Mouse (Mus musculus) spleen, adult 18-20 months (tissue): ENCODE measurements at regions not wholly inside any gene's neighbourhood (a gene's known extent, or its start where the extent isn't known, plus 50 kb on each side); places are given as distances from the start of the nearest gene placed in this dataset.

Experiments used
- DNase-seq, 2 experiments: peaks; one replicate each; pipeline ENCODE4 v3.0.0; 2022; ENCODE audit warnings: mixed read lengths in 2 of 2

DNA sequence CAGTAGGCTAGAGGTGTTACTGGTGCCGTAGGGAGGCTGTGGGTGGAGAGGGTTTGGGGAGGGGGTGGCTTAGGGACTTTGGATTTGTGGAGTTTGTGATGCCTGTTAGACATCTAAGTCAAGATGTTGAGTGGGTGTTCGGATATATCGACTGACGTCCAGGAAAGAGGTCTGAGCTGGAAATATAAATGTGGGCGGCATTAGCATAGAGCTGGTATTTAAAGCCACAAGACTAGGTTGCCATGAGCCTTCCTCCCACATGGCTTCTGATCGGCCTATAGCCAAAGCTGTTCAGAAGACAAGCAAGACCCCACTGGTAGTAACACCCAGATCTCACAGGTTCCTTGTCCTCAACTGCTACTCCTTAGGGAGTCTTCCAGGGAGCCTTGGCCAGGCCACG is 184.9 kb downstream of the Tle3 start:
- DNase-seq = no peak

DNA sequence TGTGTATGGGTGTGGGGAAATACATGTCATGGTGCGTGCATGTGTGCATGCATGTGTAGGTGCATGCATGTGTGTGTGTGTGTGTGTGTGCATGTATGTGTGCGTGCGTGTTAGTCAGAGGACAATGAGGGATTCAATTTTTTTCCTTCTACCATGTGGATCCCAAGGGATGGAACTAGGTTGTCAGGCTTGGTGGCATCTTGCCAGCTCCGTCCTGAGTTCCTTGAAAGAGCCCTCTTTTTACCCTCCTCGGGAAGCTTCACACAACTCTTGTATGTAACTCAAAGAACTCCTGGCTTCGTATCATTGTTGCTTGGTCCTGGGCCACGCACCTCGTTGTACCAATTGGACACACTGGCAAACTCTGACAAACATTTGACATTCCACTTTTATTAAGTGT is 183.0 kb downstream of the Tle3 start:
- DNase-seq = no peak

DNA sequence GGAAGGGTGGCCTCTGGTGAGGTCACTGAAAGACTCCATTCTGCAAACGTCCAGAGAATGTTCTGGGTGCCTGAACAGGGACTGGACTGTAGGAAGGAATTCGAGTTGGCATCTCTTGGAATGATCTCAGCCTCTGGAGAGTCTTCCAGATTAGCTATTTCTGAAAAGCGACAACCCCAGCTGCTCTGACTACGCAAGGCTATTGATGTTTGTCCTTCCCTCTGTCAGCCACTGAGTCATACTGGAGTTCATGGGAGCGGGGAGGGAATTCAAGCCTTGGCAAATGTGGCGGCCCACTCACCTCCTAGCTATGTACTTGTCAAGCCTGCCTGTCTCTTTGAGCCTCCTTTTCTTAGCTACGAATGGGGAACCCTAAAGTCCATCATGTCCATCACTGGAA is 182.4 kb downstream of the Tle3 start:
- no peak for DNase-seq

DNA sequence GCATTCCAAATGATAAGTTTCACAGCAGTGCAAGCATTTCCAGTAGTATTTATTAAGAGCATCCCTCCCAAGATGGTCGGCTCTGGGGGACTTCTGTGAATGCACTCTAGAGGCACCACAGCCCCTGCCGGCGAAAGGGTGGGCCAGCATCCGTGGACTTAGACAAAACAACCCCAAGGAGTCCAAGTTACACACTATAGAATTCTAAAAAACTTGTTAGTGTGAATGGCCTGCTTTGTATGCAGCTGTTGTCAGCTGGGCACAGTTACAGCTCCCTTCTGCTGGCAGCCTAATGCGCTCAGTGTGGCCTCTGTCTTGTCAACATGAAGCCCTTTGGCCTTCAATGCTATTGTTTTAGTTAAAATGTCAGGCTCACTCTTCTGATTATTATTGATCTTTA is 181.5 kb downstream of the Tle3 start:
- no peak for DNase-seq

GRCm38 (mm10) chr9:61551361-61551760 is 179.2 kb downstream of the Tle3 start:
- no peak for DNase-seq

DNA sequence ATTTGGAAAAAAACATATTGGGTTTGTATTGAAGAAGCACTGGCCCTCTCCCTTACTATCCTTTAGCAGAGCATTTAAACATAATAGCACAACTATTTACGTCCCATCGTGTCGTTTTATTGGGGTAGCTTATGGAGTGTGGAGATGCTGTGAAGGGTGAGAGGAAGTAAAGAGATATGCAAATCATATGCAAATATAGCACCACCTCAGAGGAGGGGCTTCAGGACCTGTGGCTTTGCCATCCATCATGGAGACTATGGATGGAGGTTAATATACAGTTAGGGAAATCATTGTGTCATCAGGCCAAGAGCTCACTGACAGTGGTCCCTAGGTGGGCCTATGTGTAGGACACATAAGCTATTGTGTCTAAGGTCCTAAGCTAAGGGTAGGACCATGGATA is 178.2 kb downstream of the Tle3 start:
- DNase-seq = no peak

- DNase-seq = no peak
Observed at GRCm38 (mm10) chr9:61549692-61550241, 177.6 kb downstream of the Tle3 start.

GRCm38 (mm10) chr9:61537316-61538189 is 165.4 kb downstream of the Tle3 start:
- no peak for DNase-seq

- DNase-seq = no peak
Observed at GRCm38 (mm10) chr9:61533237-61533636, 161.1 kb downstream of the Tle3 start.

DNA sequence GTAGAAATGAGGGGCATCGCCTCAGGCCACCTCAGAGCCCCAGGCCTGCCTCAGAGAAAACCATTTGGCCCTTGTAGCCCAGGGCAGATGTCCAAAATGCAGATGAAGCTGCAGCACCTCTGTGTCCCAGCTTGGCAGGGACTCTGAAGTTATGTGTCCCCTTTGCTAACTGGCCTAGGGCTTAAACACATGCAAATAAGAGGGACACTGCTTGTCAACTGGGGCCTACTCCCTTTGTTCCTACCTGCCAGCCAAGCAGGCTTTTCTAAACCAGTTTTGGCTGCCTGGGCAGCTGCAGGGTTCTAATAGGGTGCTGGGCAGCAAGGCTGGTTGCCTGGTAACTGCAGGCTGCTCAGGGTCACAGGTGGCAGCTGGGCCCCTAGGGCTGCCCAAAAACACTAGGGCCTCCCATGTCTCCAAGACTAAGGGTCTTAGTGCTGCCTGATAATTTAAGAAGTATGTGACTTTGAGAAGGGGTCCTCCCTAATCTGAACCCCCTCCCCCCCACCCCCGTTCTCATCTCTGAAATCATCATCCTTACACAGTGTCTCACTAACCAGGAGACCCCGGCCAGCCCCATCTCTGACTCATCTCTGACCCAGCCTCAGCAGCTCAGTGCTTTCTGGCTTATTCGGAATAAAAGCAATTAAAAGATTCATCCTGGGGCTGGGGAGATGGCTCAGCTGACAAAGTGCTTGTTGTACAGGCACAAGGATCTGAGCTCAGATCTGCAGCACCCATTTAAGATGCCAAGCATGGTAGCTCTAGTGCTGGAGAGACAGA is 158.3 kb downstream of the Tle3 start:
- DNase-seq = no peak

DNA sequence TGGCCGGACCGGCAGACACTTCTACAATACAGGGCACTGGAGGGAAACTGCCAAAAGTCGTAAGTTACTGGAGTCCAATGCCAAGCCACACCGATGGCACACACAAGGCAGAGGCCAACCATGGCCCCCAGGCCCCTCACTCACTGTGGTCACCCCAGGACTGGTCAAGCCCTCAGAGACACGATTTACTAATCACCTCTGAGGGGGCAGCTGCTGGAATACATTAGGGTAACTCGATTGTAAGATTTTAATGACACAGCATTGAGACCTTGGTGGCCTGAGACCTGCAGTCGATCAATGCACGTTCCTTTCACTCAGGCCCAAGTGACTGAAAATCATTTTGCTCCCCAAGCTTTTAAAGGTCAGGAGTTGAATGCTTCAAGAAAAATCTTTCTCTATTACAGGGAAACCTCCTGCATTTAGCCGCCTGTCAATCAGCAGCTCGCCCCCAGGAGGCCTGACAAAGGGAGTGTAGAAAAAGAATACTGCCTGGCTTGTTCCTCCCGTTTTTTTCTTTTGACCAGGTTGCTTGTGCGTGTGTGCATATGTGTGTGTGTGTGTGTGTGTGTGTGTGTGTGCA is 156.2 kb downstream of the Tle3 start:
- no peak for DNase-seq

GRCm38 (mm10) chr9:61527491-61528056 is 155.4 kb downstream of the Tle3 start:
- no peak for DNase-seq

DNA sequence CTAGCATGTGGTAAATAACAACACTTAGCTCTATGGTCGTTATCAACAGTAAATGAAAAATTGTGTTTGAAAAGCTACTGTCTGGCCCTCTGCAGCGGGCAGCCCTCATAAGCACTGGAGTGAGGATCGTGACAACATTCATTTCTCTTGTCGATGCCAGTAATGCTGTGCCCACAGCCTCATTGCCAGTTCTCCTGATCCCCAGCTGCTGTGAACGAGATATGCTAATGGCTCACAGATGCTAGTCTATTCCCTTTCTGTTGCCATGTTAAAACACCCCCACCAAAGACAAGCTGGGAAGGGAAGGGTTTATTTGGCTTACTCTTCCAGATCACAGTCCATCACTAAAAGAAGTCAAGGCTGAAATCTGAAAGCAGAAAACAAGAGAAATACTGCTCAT is 148.0 kb downstream of the Tle3 start:
- no peak for DNase-seq

GRCm38 (mm10) chr9:61517906-61518305 is 145.7 kb downstream of the Tle3 start:
- no peak for DNase-seq

- no peak for DNase-seq
Observed at GRCm38 (mm10) chr9:61511436-61511835, 139.3 kb downstream of the Tle3 start.

DNA sequence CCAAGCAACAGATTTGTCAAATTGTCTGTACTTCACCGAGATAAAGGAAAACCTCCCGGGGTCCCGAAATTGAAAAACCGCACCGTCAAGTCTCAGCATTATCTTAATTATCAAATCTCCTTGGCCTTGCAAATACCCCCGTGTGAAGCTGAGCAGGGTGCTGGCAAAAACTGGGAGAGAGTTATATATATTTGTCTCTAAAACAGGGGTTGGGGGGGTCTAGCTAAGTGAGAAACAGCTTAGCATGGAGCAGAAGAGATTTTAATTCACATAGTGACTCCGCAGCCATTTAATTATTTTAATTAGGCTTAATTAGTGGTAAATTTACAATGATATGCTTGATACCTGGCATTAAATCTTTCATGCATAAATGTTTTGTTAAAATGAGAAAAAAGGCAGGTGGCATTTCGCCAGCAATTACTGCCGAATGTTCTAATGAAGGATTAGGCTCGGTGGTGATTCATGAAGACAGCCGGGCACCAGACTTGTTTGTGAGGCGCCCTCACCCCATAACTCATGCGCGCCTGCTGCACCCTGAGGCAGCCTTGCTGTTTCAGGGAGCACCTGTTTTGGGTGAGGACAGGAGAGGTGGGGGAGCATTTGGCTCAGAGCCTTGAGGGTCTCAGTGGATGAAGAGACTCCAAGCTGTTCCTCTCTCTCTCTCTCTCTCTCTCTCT is 138.2 kb downstream of the Tle3 start:
- DNase-seq = no peak

GRCm38 (mm10) chr9:61509591-61510191 is 137.5 kb downstream of the Tle3 start:
- no peak for DNase-seq

- no peak for DNase-seq
Observed at GRCm38 (mm10) chr9:61509091-61509490, 136.9 kb downstream of the Tle3 start.

DNA sequence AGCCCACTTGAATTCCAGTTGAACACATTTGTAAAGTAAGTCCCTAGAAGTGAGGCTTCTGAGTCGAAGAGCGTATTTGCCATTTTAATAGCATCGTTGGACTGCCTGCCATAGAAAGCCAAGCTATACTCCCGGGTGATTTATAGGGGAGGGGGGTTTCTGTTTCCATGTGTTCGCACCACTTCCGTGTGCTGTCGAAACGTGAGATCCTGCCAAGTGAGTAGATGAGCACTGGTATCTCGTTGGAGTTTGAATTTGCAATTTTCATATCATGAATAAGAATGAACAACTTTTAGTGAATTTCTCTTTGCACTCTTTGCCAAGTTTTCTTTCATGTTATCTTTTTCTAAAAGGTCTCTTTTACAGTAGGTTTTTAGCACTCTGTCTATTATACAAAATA is 128.7 kb downstream of the Tle3 start:
- DNase-seq = no peak

- DNase-seq = no peak
Observed at GRCm38 (mm10) chr9:61492896-61493295, 120.7 kb downstream of the Tle3 start.

DNA sequence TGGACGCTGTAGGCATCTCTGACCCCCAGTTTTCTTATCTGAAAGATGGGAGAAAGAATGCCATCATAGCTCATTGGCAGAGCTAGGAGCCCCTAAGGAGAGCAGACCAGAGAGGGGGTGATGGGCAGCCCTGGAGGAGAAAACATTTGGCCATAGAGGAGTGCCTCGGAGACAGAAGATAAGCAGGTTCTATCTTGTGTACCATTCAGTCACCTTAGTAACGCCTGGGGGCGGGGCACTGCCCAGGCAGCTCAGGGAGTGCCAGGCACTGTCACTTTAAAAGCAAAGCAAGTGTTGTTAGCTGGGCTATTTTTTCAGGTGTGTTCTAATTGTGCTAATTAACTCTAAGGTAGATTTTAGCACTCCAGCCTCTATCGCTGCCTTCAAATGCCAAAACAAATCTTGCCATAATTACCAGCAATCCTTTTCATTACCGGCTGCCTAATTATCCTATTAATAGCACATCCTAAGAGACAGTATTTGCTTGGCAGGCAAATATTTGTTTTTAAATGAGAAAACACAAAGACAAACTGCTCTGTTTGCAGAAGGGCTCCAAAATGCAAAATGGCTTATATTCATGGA is 119.1 kb downstream of the Tle3 start:
- DNase-seq = no peak

GRCm38 (mm10) chr9:61489983-61490382 is 117.8 kb downstream of the Tle3 start:
- DNase-seq = no peak
